Mouse (Mus musculus): ENCODE measurements around the gene Pygo1. TPM values are rescaled to one million over a fixed set of nuclear protein-coding genes. Genes with fewer than 3 reads are reported as not detected.

Pygo1 gene
- not detected in 2 replicates for total RNA-seq (2023)

DNA sequence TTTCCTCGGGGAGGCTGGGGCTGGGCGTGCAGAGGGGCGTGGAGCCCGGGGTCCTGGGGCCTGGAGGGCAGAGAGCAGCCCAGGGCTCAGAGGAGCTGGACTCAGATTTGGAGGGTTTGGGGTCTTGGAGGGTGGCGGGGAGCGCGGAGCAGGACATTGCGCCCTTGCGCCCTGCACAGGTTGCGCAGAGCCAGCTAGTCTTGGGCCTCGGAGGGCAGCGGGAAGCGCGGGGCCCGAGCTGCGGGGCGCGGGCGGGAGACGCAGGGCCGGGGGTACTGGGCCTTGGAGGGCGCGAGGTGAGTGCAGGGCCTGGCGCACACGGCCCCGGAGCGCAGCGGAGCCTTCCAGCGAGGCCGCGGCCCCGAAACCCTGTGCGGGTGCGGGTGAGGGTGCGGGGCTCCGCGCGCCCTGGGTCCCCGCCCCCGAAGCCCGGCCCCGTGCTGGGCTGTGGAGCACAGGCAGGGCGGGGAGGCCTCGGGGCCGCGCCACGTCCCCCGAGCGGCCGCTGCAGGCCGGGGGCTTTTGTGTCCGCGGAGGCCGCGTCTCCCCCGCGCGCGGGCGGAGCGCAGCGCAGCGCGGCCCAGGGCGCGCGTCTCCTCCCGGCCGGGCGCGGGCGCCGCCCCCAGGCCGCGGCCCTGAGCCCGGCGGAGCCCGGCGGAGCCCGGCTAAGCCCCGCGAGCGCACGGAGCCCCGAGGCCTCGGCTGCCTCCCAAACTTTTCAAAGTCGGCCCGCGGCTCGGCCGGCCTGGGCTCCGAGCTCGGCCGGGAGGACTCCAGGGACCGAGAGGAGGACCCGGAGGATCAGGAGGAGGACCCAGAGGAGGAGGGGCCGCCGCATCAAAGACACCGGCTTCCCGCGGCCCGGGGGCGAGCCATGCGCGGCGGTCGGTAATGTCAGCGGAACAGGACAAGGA lies at the start of gene Pygo1:
Pygo1 (plus strand) TSS at position 625 of the 914 bp plus-strand sequence.

GRCm38 (mm10) chr9:72958521-72959450 lies 33.3 kb downstream of the Pygo1 start, which contains the start of the genes Dyx1c1 and Gm44503:
Gene Dyx1c1 (plus strand): TSS chr9:72958785.
Gene Gm44503 (plus strand): TSS chr9:72958852.

DNA sequence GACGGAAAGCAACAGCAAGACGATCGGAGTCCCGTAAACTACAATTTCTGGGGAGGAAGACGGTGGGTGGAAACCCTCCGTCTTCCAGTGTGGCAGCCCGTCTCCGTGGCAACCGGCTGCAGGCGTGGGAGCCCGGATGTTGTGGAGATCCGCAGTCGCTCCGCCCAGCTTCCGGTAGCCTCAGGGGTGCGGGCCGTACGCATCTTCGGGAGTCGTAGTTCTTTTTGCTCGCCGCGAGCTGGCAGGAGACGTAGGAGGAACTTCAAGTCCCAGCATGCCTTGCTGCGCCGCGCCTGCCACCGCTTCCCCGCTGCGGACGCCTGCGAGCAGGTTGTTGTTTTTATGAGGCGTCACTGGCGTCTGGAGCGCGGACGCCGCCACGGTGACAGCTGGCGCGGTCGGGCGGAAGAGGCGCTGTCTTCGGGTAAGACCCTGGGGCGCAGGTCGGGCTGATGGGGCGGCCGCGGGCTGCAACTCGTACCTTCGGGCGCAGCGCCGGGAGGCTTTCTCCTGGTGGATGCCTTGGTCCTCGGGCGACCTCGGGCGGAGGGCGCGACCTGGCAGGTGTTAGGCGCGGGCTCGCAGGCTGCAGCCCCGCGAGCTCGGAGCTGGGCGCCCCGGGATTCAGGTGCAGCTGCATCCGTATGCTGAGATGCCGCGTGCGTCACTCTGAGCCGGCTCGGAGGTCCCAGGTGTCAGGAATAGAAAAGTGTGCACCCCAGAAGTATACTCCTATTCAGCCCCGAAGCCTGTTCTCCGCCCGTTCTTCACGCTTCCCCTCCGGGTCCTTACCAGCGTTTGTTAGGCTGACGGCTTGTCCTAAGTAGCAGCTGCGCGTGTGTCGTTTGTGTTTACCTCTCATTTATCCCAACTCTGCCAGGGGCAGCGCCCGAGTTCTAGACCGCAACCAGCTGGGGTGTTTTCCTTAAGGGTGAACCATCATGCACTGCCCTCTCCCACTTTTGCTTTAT lies 60.1 kb downstream of the Pygo1 start, which contains the start of the genes Ccpg1os and Ccpg1:
Ccpg1os (minus strand) TSS at position 133 of the 971 bp plus-strand sequence.
Ccpg1 (plus strand) TSS at position 180 of the 971 bp plus-strand sequence.

Other genes with a start within 250 kb of the Pygo1 start
- gene Prtg, start 118.8 kb upstream of the Pygo1 start, total RNA-seq (2023), result not detected in 2 replicates
- 0.57 TPM in 2 replicates for gene Dyx1c1, start 33.1 kb downstream of the Pygo1 start, total RNA-seq (2023)
- 0.11 TPM in 1 of 2 replicates, not detected in the other for gene Gm44503, start 33.2 kb downstream of the Pygo1 start, total RNA-seq (2023)
- gene Ccpg1os, start 59.7 kb downstream of the Pygo1 start, total RNA-seq (2023), result 2.3 TPM in 2 replicates
- gene Ccpg1, start 59.8 kb downstream of the Pygo1 start, total RNA-seq (2023), result 405 and 465 TPM in 2 replicates
- gene Pigb, start 114.7 kb downstream of the Pygo1 start, total RNA-seq (2023), result 21.8 and 25.7 TPM in 2 replicates
- 206 and 212 TPM in 2 replicates for gene Rab27a, start 119.2 kb downstream of the Pygo1 start, total RNA-seq (2023)
- 12.0 and 21.9 TPM in 2 replicates for gene Khdc3, start 176.2 kb downstream of the Pygo1 start, total RNA-seq (2023)
- not detected in 2 replicates for gene Gm20509, start 176.8 kb downstream of the Pygo1 start, total RNA-seq (2023)
- gene Rsl24d1, start 187.8 kb downstream of the Pygo1 start, total RNA-seq (2023), result 33.9 and 43.0 TPM in 2 replicates